Comparison of ENCODE assay signal across 11 mouse cellular contexts in genomic region chr9:57972141-57972591, GRCm38 (mm10). TPM values are rescaled to one million over a fixed set of nuclear protein-coding genes. Genes with fewer than 3 reads are reported as not detected.
DNase-seq lines count a peak whose midpoint lies in the region; ATAC-seq lines count a peak whose summit lies in the region.
"Had no signal": no experiment of that assay in that cellular context is flagged by ENCODE, and none has a peak within 500 bp of the region (broad histone marks: within the 10 kb centered on the region; RNA-seq: fewer than 3 reads in every experiment).

No protein-coding gene starts in this region.

- H3K27me3 ChIP-seq in lung, embryonic 15.5 days = no peaks in the 10 kb centered on the region
- H3K27me3 ChIP-seq in heart, embryonic 14.5 days (ENCODE audit: control insufficient read depth, insufficient read depth, low read length) = no peaks in the 10 kb centered on the region

- DNase-seq in lung, postnatal 4 days = no peak
- DNase-seq in T-cell, adult 2 months (ENCODE audit: low spot score) = peak; percentile 64
- peak; percentile 80 to 86 for DNase-seq in thymus, postnatal 10 days (ENCODE audit: low spot score in 2 of 2)
- no peak for DNase-seq in adrenal gland, postnatal 14 days
- DNase-seq in MN1 (ENCODE audit: low spot score) = no peak
- DNase-seq: adrenal gland, postnatal 25 days; kidney, adult 18-20 months had no signal

- no peak overlapping the region for H3K4me2 ChIP-seq in lung, embryonic 15.5 days
- peak overlapping the region; percentile 23 for H3K4me2 ChIP-seq in heart, embryonic 14.5 days (ENCODE audit: low read length)

- H3K4me3 ChIP-seq in lung, embryonic 15.5 days = no peak overlapping the region
- no peak overlapping the region for H3K4me3 ChIP-seq in heart, embryonic 14.5 days (ENCODE audit: control insufficient read depth in 1 of 2, insufficient read depth in 1 of 2, low read depth in 1 of 2, low read length in 2 of 2)
- H3K4me3 ChIP-seq: erythroblast, embryonic 14.5 days had no signal

- WGBS in lung, embryonic 15.5 days = 46% methylated on average over 9 of the region's 9 CpGs
- WGBS in heart, embryonic 14.5 days = 47% methylated on average over 9 of the region's 9 CpGs

- no peak for ATAC-seq in lung, embryonic 15.5 days (ENCODE audit: borderline replicate concordance, extremely low read depth, low FRiP score, low TSS enrichment)
- ATAC-seq in heart, embryonic 14.5 days (ENCODE audit: insufficient number of reproducible peaks, insufficient read depth, low FRiP score, low read depth) = no peak

- no peaks in the 10 kb centered on the region for H3K9me3 ChIP-seq in lung, embryonic 15.5 days
- H3K9me3 ChIP-seq in heart, embryonic 14.5 days (ENCODE audit: control insufficient read depth, low read length) = no peaks in the 10 kb centered on the region

- H3K36me3 ChIP-seq in lung, embryonic 15.5 days = no peaks in the 10 kb centered on the region
- H3K36me3 ChIP-seq in heart, embryonic 14.5 days (ENCODE audit: control insufficient read depth, insufficient read depth, low read length) = no peaks in the 10 kb centered on the region

- peak overlapping the region; percentile 34; the same call in 1 of the 2 replicates for H3K27ac ChIP-seq in lung, embryonic 15.5 days
- H3K27ac ChIP-seq in heart, embryonic 14.5 days (replicated peaks in 1 of 2; ENCODE audit: control insufficient read depth in 1 of 2, insufficient read depth in 1 of 2, low read depth in 2 of 2, low read length in 2 of 2) = peak overlapping the region in 1 of 2 experiments; percentile 47; a peak in 1 of 4 replicates
- H3K27ac ChIP-seq: macrophage had no signal

- H3K4me1 ChIP-seq in lung, embryonic 15.5 days = 0 out of 2 replicates have a peak, but pooled peaks cover 9% of the 10 kb centered on the region
- peaks cover 20% of the 10 kb centered on the region in 2 experiments for H3K4me1 ChIP-seq in heart, embryonic 14.5 days (ENCODE audit: control insufficient read depth in 2 of 2, insufficient read depth in 2 of 2, low read length in 2 of 2)

- H3K9ac ChIP-seq in lung, embryonic 15.5 days = no peak overlapping the region
- peak overlapping the region; percentile 8; the same call in 1 of the 2 replicates for H3K9ac ChIP-seq in heart, embryonic 14.5 days (ENCODE audit: low read length)

RNA-seq across cellular contexts. Expression of gene Sema7a, which starts 32.3 kb away (rescaled TPM):
- 0.79 and 0.90 TPM in 2 replicates for polyA plus RNA-seq in lung, embryonic 15.5 days (2015; fragmentation: Nextera tagmentation; extraction: Ambion mirVana)
- polyA plus RNA-seq in heart, embryonic 14.5 days (2014; fragmentation: Nextera tagmentation; extraction: Ambion mirVana) = 0.70 and 0.74 TPM in 2 replicates
- 18.4 and 23.5 TPM in 2 replicates for total RNA-seq in adrenal gland, postnatal 14 days (2021)

RNA-seq across cellular contexts. Expression of gene Cyp11a1, which starts 34.0 kb away (rescaled TPM):
- polyA plus RNA-seq in lung, embryonic 15.5 days (2015; fragmentation: Nextera tagmentation; extraction: Ambion mirVana) = 0.95 and 1.0 TPM in 2 replicates
- polyA plus RNA-seq in heart, embryonic 14.5 days (2014; fragmentation: Nextera tagmentation; extraction: Ambion mirVana) = 0.27 TPM in 1 of 2 replicates, not detected in the other
- total RNA-seq in adrenal gland, postnatal 14 days (2021) = 2,863 and 3,093 TPM in 2 replicates
- polyA plus RNA-seq: macrophage had no signal

Comparison
In these comparisons a context has a peak if more than half of its experiments do, and no peak if none do; other contexts are left out.
1. DNase-seq: peak in T-cell, adult 2 months (single experiment) and thymus, postnatal 10 days (2 of 2); none in lung, postnatal 4 days (0 of 2), adrenal gland, postnatal 14 days (single experiment) and MN1 (single experiment).